Mouse (Mus musculus) thymus, postnatal 10 days (tissue): Measurements from ENCODE around the gene Arhgef3.
"Not testable (repeated sequence)": the region's sequence is repeated elsewhere in the genome, so short reads cannot be mapped to it uniquely, and the experiment has no call there.

ENCODE experiments used
- DNase-seq, 2 experiments: peaks; one replicate each; pipeline ENCODE4 v3.0.0; 2021; ENCODE audit warnings: low spot score in 2 of 2

Arhgef3 gene

DNA sequence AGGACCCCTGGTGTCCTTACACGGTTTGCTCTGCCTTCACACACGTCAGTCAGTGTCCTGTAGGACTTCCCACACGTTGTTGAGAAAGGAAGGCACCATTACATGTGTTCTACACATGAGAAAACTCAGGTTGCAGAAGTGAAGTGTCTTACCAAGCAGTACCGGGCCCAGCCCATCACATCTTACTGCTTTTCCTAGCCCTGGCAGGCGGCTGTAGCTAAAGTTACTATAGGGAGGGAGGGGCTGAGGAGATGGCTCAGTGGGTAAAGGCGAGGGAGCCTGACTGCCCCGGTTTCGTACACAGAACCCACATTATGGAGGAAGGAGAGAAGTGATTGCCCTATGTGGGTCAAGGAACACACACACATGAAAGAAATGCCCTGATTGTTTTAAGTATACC, 116.8 kb downstream of the Arhgef3 start:
- DNase-seq, result no peak

DNA sequence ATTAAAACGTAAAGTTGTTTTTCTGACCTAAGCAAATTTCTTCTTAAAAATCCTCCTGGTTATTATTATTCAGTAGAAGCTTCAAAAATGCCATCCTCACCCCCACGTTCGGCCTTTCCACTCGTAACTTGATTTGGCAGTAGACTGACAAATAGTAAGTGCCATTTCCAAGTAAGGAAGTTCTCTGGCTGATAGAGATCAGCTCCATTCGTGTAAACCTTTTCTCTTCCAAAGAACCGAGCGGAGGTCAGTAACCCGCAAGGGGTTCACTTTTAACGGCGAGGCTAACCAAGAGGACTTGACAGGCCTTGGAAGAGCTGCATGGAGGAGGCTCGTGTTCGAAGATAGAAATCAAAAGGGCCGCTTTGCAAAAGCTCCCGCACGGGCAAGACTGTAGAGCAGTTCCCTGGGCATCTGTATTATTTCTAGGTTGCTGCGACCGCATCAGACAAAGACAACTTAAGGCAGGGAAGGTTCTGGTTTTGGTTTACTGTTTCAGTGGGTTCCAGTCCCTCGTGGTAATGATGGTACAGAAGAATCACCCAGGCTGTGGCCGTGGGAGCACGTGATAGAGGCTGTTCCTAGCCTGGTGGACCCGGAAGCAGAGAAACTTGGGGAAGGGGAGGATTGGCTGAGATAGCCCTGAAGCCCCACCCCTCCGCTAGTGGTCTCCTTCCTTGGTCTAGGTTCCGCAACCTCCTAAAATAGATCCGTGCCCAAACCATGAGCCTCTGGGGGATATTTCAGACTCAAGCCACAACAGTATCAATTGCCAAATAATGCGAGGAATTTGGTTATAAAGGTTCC, 117.5 kb downstream of the Arhgef3 start:
- DNase-seq, result no peak

DNA sequence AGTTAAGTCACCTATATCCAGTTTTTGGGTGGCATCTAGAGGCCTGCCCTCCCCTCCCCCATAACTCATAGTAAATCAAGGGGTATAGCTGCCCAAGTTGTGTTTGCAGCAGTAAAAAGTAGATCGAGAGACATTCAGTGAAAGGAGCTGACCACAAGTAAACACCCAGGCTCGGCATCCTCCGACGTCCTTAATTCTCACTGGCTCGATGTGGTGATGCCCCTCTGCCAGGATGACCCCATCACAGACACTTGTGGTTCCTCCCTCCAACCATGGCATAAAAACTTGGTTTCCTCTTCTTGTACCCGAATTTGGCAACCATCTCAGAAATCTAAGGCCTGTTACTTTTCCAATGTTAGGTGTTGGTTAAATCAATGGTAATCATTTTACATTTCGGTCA, 118.4 kb downstream of the Arhgef3 start:
- no peak for DNase-seq

DNA sequence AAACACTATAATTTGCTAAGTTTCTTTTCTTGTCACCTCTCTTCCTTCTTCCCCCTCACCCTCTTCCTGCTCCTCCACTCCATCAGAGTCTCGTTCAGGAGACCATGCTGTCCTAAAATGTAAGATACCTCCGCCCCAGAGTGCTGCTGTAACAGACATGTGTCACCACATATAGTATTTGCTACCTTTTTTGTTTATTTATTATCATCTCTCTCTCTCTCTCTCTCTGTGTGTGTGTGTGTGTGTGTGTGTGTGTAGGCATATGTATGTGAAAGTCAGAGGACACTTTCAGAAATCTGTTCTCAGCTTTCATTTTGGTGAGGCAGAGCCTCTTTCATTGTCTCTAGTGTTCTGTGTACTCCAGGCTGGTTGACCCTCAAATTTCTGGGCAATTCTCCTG, 119.0 kb downstream of the Arhgef3 start:
- DNase-seq, result no peak

DNA sequence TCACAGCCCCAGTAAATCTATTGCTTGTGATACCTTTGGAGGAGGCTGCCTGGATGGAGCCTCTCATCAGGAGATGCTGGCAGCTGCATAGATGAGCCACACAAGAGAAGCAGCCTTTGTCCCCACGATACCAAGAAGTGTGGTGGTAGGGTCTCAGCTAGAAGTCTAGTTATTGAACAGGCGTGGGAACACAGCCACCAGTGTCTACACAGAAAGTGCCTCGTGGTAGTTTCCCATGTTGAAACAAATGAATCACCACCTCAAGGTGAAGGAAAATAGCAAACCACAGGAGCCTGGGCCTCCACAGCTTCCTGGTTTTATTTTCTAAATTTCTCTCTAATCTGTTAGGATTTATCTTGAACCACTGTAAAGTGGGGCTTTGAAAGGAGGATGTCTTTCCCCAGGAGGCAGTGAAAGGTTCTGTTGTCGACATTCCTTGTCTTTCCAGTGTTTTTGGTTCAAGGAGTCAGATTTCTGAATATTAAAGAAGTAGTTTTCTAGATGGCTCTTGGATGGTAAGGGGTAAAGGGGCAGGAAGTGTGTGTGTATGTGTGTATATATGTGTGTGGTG, 119.7 kb downstream of the Arhgef3 start:
- DNase-seq, result no peak

DNA sequence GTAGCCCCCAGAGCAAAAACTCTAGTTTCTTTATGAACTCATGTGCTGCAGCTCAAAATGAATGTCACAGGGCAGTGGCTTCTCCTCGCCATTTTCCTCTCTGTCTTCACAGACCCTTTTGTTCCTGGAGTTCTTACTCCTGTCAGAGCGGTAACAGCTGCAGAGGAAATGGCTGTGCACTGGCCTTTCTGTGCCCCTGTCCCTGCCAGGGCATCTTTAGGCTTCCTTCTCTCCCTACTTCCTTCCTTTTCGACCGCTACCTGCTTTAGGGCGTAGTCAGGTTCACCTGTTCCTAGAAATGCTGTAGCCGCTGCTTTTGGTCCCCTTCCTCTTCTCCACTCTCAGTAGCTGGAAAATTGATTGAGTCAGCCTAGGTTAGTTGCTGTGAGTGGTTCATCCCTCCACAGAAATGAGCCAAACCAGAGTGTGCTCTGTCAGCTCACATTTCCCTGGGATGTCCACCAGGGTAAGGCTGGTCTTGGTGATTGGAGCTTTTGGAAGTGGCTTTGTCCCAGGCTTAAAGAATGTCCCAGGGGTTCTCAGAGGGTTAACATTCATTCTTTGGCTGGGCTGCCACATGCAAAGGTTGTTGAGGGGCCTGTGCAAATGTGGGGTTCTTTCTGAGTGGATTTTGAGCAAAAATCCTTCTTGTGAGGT, 121.3 kb downstream of the Arhgef3 start:
- DNase-seq, result no peak

DNA sequence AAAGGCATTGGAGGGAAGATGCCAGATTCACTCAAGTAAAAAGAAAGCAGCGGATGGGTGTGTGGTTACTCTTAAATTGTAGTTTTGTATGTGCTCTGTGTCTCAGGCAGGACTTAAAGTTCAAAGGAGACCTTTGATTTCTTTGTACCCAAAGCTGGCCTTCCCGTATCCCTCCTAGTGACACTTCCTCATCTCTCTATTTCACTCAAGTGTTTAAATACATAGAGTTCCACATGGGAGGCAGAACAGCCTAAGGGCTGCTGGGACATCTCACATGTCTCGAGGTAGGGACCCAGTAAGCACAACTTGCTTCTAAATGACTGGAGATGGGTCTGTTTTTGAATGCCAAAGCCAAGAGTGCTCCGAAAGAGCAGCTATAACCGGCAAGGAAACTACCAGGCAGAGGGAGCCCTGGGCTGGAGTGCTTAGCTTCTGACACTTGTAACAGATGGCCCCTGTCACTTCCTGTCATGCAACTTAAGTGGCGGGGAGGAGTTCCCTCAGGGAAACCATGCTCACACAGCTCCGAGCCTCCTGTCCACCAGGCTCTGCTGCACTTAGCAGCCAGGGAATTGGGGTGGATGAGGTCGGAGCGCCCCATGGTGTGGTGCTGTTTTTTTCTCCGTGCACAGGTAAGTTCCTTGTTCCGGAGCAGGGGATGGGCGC, 123.0 kb downstream of the Arhgef3 start:
- peak; percentile 63 to 68 for DNase-seq

DNA sequence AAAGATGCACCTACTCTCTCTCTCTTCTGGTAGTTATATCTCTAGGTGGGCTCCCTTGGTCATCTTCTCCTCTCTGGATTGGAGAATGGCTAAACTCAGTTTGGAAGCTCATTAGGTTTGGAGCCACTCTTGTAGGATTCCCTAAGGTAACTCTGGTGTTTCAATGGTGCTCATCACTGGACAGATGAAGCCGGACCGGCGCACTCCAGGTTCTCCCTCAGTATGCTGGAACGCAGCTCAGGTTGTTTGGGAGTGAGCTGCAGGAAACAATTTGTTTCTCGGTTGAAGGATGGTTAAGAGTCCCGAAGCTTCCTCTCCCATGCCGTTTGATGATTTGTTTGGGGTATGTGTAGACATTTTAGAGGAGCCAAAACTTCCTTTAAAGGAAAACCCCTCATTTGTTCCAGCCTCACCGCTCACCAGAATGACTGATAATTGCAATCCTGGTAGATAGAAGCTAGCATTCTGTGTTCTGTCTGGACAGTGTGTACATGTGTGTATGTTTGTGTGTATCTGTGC, 124.0 kb downstream of the Arhgef3 start:
- no peak for DNase-seq

DNA sequence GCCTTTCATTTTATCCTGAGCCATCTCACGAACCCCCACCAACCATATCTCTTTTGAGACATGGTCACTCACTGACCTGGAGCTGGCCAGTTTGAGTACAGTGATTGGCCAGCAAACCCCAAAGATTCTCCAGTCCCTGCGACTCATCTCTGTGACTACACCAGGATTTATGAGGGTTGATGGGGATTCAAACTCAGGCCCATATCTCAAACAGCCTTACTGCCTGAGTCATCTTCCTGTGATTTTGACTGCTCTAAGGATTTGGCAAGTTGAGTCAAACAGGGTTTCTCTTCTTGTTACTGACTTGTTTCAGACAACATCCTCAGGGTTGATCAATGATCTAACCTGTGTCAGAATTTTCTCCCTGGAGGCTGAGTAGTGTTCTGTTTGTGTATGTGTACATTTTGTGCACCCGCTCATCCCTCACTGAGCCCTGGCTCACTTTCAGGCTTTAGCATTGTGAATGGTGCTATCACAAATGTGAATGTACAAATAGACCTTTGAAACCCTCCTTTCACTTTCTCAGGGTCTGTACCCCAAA, 124.9 kb downstream of the Arhgef3 start:
- no peak for DNase-seq

DNA sequence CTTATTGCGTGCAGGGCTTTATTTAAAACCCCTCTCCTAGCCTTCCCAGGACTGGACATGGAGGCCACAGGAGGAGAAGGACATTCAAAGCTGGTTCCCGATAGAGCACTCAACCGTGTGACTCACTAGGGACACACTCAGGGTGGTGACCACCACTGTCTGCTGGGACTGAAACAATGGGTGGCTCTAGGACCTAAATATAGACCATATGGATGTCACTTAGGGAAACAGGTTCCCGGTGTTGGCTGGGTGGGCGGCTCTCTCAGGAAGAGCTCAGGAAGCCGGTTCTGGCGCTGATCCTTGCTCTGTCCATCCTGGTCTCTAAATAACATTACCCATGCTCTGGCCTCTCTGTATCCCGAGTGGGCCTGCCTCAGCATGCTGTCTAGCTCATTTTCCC, 127.6 kb downstream of the Arhgef3 start:
- no peak for DNase-seq

DNA sequence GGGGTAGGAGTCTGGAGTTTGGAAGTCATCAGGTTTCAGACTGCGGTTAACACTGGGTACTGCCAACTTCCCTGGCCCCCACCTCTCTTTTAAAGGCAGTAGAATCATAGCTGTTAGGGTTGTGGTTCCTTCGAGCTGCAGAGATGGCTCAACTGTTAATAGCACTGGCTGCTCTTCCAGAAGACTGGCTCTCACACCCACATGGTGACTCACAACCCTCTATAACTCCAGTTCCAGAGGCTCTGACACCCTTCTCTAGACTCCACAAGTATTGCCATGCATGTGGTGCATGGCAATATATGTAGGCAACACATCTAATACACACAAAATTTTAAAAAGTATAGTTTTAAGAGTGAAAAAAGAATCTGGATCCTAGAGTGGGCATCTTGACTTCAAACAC, 128.1 kb downstream of the Arhgef3 start:
- DNase-seq, result no peak

DNA sequence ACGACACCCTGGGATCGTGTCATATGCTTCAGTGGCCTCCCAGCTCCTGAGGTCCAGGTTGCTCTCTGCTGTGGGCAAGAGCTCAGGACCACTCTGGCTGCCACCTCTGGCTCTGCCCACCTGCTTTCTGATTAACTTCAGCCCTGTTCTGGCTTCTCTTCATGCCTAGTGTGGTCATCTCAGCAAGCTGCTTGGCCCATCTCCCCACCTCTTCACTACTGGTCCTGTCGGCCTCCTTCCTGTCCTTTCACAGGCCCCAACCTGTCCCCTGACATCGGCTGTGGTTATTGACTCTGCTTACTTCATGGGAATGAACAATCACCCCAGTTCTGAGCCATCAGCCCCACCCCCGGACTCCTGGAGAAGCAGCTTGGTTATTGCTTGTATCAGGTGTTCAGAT, 128.9 kb downstream of the Arhgef3 start:
- no peak for DNase-seq

DNA sequence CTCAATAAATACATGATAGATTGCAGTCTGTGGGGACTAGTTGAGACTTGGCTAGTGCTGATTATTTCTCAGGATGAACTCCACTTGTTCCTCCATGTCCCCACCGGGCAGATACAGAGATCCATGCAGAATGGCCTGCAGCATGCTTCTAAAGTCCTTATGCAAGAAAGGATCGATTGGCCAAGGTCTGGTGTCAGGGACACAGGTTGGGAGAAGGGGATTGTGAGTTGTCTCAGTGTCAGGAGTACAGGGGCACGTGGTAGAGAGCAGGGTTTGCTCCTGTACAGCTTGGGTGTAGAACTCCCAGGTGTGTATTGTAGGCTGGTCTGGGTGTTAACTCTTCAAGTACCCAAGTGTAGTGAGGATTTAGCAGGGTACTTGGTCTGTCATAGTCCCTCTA, 130.2 kb downstream of the Arhgef3 start:
- DNase-seq, result no peak

DNA sequence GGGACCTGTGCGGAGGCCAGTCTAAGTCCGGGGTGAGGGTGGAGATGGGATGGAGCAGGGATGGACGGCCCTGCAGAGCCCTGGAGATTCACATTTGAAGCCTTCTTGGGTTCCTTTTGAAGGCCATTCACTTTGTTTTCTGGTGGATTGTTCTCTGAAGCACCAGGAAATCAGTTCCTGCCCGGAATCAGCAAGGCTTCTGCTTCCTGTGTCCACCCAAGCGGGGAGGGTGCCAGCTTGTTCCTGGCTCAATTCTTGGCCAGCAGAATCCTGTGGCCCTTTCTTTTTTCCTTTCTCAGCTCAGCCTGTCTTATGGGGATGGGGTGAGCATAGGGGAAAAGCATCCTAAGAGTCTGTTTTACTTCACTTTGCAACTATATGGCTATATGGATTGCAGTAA, 131.7 kb downstream of the Arhgef3 start:
- no peak for DNase-seq

DNA sequence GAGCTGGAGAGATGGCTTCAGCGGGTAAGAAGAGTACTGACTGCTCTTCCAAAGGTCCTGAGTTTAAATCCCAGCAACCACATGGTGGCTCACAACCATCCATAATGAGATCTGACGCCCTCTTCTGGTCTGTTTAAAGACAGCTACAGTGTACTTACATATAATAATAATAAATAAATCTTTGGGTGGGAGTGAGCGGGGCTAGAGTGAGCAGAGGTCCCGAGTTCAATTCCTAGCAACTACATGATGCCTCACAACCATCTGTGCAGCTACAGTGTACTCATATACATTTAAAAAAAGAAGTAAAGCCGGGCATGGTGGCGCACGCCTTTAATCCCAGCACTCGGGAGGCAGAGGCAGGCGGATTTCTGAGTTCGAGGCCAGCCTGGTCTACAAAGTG, 132.2 kb downstream of the Arhgef3 start:
- not testable (repeated sequence) for DNase-seq

DNA sequence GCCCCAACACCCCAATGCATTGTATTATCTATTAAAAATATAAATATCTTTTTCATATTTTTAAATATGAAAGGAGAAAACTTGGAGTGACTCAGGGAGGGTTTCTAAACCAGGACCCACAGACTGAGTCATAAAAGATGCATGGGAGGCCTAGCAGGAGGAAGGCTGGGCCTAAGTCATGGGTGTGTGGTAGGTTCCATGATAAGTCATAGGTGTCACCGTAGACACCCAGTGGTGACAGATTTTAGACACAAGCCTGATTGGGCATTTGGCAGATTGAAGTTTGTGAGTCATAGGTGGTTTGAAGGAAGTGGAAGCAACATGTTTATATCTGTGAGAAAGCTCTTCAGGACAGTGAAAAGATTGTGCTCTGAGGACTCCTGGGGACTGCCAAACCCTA, 134.4 kb downstream of the Arhgef3 start:
- no peak for DNase-seq

DNA sequence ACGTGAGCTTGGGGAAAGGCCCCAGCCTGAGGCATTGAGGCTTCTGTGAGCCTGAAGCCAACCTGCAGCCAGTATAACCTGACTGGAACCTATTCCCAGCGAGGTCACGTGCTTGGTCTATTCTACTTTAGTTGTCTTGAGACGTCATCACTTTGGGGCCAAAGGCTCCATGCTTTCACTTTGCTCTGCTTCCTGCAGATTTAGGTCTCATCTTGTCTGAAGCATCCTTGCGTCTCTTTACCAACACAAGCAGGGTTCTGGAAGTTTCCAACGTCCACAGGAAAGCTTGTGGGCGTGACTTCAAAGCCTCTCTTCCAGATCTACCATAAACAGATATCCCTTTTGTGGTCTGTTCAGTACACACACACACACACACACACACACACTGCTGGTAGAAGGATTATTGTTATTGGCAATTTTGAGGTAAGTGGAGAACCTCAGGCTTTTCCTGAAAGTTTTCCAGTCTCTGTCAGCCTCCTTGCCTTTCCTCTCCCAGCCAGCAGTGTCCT, 135.6 kb downstream of the Arhgef3 start:
- DNase-seq, result no peak

DNA sequence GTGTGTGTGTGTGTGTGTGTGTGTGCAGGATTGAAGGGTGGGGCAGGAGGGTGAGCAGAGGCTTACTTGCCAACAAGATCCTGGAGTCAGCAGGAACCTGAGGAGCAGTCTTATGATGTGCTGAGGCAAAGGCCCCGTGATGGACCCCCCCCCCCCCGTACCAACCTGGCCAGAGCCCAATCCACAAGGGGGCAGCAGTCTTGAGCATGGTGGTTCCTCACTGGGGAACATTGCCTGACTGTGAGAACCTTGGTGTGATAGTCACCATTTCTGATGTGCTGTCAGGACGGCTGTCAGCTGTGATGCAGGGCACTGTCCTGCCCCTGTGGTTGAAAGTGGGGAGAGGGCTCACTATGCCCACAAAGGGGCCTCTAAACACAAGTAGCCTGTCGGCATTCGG, 138.7 kb downstream of the Arhgef3 start:
- DNase-seq, result peak in 1 of 2 experiments; percentile 35

DNA sequence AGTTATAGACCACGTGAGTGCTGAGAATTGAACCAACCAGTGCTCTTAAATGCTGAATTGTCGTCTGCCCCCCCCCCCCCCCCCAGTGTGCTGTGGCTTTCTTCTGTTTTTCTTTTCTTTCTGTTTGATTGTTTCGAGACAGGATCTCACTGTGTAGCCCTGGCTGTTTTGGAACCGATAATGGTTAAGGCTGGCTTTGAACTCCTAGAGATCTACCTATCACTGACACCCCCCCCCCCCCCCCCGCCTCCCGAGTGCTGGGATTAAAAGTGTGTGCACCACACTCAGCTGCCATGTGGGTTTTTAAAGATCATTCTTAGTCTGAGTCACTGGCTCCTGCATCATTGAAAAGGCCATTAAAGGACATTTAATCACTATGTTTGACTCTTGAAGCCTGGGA, 147.7 kb downstream of the Arhgef3 start:
- no peak for DNase-seq

DNA sequence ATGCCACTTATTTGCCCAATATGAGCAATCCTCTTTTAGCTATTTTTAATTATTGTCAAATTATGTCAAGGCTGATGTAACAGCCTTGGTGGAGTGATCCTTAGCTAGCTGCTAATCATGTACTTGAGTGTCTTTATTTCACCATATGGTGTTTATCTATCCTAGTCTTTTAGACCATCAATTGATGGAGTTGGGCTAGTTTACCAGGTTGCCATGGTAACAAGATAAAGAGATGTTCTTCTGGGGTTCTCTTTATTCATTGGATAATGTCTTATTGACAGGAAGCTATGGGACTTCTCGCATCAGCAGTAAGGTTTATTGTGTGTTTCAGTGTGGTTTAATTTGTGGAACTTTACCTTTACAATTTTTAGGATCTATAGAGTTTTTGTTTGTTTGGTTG, 151.9 kb downstream of the Arhgef3 start:
- no peak for DNase-seq

DNA sequence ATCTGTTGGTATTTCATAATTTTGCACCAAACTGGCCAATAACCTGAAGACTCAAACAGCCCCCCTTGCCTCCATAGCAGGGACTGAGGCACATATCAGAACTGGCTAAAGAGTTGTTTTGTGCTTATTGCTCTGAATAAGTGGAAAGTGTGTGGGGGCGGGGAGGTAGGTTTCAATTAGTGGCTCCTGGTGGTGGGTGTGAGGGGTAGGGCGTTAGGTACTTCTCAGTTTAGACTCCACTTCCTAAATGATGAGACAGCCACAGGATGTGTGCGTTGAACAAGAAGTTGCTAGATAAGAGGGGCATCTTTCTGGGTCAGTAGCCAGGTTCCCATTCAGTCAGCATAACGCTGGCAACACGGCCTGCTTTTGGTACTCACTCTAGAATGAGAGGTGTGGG, 153.4 kb downstream of the Arhgef3 start:
- no peak for DNase-seq
